Mouse (Mus musculus): ENCODE data around the gene Nop53. TPM values are rescaled to one million over a fixed set of nuclear protein-coding genes. Genes with fewer than 3 reads are reported as not detected.
A peak's percentile ranks its signal among the peaks of the same experiment; 100 is the strongest.

Gene Nop53
- polyA plus RNA-seq, 1 experiment from 2014 or later: 139 TPM

GRCm38 (mm10) chr7:15914751-15915150 lies 31.1 kb downstream of the Nop53 start:
- Histone ChIP-seq H3K4me3 (ENCODE audit: low read depth, low read length) (no peak overlapping the region), H3K9me3 (ENCODE audit: control insufficient read depth, low read length) (no peaks in the 10 kb centered on the region), H3K27ac (replicated peaks) (no peak overlapping the region), H3K4me2 (replicated peaks; ENCODE audit: low read depth) (no peak overlapping the region), H3K27me3 (ENCODE audit: control insufficient read depth, insufficient read depth, low read length) (no peaks in the 10 kb centered on the region), H3K36me3 (ENCODE audit: control insufficient read depth, insufficient read depth, low read length) (peaks cover 6% of the 10 kb centered on the region; the same call in 1 of the 2 replicates), H3K4me1 (replicated peaks; ENCODE audit: control insufficient read depth, insufficient read depth) (no peaks in the 10 kb centered on the region), H3K9ac (ENCODE audit: low read length) (no peak overlapping the region)
- 86% methylated on average over 2 of the region's 2 CpGs for WGBS
- DNase-seq (ENCODE audit: low spot score): no peak
- no peak for ATAC-seq (ENCODE audit: low FRiP score, low TSS enrichment)
- TF ChIP-seq CTCF (IDR thresholded peaks at IDR 0.05; ENCODE audit: low read depth) (no peak), EP300 (optimal IDR thresholded peaks at IDR 0.05) (no peak)

- 30% methylated on average over 2 of the region's 2 CpGs for WGBS
- ATAC-seq (ENCODE audit: low FRiP score, low TSS enrichment) (no peak), DNase-seq (ENCODE audit: low spot score) (peak; percentile 47)
- Histone ChIP-seq H3K4me2 (replicated peaks; ENCODE audit: low read depth) (no peak overlapping the region), H3K9ac (ENCODE audit: low read length) (no peak overlapping the region), H3K4me3 (ENCODE audit: low read depth, low read length) (no peak overlapping the region), H3K36me3 (ENCODE audit: control insufficient read depth, insufficient read depth, low read length) (peaks cover 6% of the 10 kb centered on the region; the same call in 1 of the 2 replicates), H3K27me3 (ENCODE audit: control insufficient read depth, insufficient read depth, low read length) (no peaks in the 10 kb centered on the region), H3K27ac (replicated peaks) (no peak overlapping the region), H3K9me3 (ENCODE audit: control insufficient read depth, low read length) (no peaks in the 10 kb centered on the region), H3K4me1 (replicated peaks; ENCODE audit: control insufficient read depth, insufficient read depth) (no peaks in the 10 kb centered on the region)
- TF ChIP-seq EP300 (optimal IDR thresholded peaks at IDR 0.05) (no peak), CTCF (IDR thresholded peaks at IDR 0.05; ENCODE audit: low read depth) (peak; percentile 81)
Observed at GRCm38 (mm10) chr7:15914252-15914651, 31.6 kb downstream of the Nop53 start.

- WGBS: 0% methylated on average over 4 of the region's 4 CpGs
- Histone ChIP-seq H3K27me3 (ENCODE audit: control insufficient read depth, insufficient read depth, low read length) (no peaks in the 10 kb centered on the region), H3K9me3 (ENCODE audit: control insufficient read depth, low read length) (no peaks in the 10 kb centered on the region), H3K9ac (ENCODE audit: low read length) (no peak overlapping the region), H3K27ac (replicated peaks) (no peak overlapping the region), H3K4me3 (ENCODE audit: low read depth, low read length) (no peak overlapping the region), H3K4me1 (replicated peaks; ENCODE audit: control insufficient read depth, insufficient read depth) (no peaks in the 10 kb centered on the region), H3K36me3 (ENCODE audit: control insufficient read depth, insufficient read depth, low read length) (no peaks in the 10 kb centered on the region), H3K4me2 (replicated peaks; ENCODE audit: low read depth) (no peak overlapping the region)
- ATAC-seq (ENCODE audit: low FRiP score, low TSS enrichment) (peak; percentile 44), DNase-seq (ENCODE audit: low spot score) (peak; percentile 73)
- TF ChIP-seq EP300 (optimal IDR thresholded peaks at IDR 0.05) (no peak), CTCF (IDR thresholded peaks at IDR 0.05; ENCODE audit: low read depth) (peak; percentile 89)
Observed at GRCm38 (mm10) chr7:15912183-15912582, 33.7 kb downstream of the Nop53 start.

- H3K36me3 ChIP-seq (ENCODE audit: control insufficient read depth, insufficient read depth, low read length): no peaks in the 10 kb centered on the region
- 81% methylated on average over 5 of the region's 5 CpGs for WGBS
- no peak for DNase-seq (ENCODE audit: low spot score)
- no peaks in the 10 kb centered on the region for H3K27me3 ChIP-seq (ENCODE audit: control insufficient read depth, insufficient read depth, low read length)
- H3K9ac ChIP-seq (ENCODE audit: low read length): no peak overlapping the region
- no peak for TF ChIP-seq CTCF (IDR thresholded peaks at IDR 0.05; ENCODE audit: low read depth)
- TF ChIP-seq EP300 (optimal IDR thresholded peaks at IDR 0.05): no peak
- H3K27ac ChIP-seq (replicated peaks): no peak overlapping the region
- no peak for ATAC-seq (ENCODE audit: low FRiP score, low TSS enrichment)
- H3K4me2 ChIP-seq (replicated peaks; ENCODE audit: low read depth): no peak overlapping the region
- H3K4me1 ChIP-seq (replicated peaks; ENCODE audit: control insufficient read depth, insufficient read depth): no peaks in the 10 kb centered on the region
- no peak overlapping the region for H3K4me3 ChIP-seq (ENCODE audit: low read depth, low read length)
- no peaks in the 10 kb centered on the region for H3K9me3 ChIP-seq (ENCODE audit: control insufficient read depth, low read length)
Observed at GRCm38 (mm10) chr7:15910521-15910920, 35.4 kb downstream of the Nop53 start.

GRCm38 (mm10) chr7:15907971-15908590 lies 37.8 kb downstream of the Nop53 start:
- no peaks in the 10 kb centered on the region for H3K9me3 ChIP-seq (ENCODE audit: control insufficient read depth, low read length)
- no peaks in the 10 kb centered on the region for H3K27me3 ChIP-seq (ENCODE audit: control insufficient read depth, insufficient read depth, low read length)
- 77% methylated on average over 8 of the region's 8 CpGs for WGBS
- no peak overlapping the region for H3K27ac ChIP-seq (replicated peaks)
- H3K36me3 ChIP-seq (ENCODE audit: control insufficient read depth, insufficient read depth, low read length): no peaks in the 10 kb centered on the region
- no peak overlapping the region for H3K4me3 ChIP-seq (ENCODE audit: low read depth, low read length)
- DNase-seq (ENCODE audit: low spot score) (no peak), ATAC-seq (ENCODE audit: low FRiP score, low TSS enrichment) (no peak)
- H3K4me2 ChIP-seq (replicated peaks; ENCODE audit: low read depth): no peak overlapping the region
- no peak for TF ChIP-seq CTCF (IDR thresholded peaks at IDR 0.05; ENCODE audit: low read depth)
- TF ChIP-seq EP300 (optimal IDR thresholded peaks at IDR 0.05): no peak
- no peaks in the 10 kb centered on the region for H3K4me1 ChIP-seq (replicated peaks; ENCODE audit: control insufficient read depth, insufficient read depth)
- H3K9ac ChIP-seq (ENCODE audit: low read length): no peak overlapping the region

GRCm38 (mm10) chr7:15906602-15907001 lies 39.3 kb downstream of the Nop53 start:
- Histone ChIP-seq H3K36me3 (ENCODE audit: control insufficient read depth, insufficient read depth, low read length) (no peaks in the 10 kb centered on the region), H3K4me3 (ENCODE audit: low read depth, low read length) (no peak overlapping the region), H3K9me3 (ENCODE audit: control insufficient read depth, low read length) (no peaks in the 10 kb centered on the region), H3K9ac (ENCODE audit: low read length) (no peak overlapping the region), H3K27me3 (ENCODE audit: control insufficient read depth, insufficient read depth, low read length) (no peaks in the 10 kb centered on the region), H3K4me2 (replicated peaks; ENCODE audit: low read depth) (no peak overlapping the region), H3K4me1 (replicated peaks; ENCODE audit: control insufficient read depth, insufficient read depth) (no peaks in the 10 kb centered on the region), H3K27ac (replicated peaks) (no peak overlapping the region)
- DNase-seq (ENCODE audit: low spot score) (no peak), ATAC-seq (ENCODE audit: low FRiP score, low TSS enrichment) (no peak)
- 67% methylated on average over 1 of the region's 1 CpGs for WGBS
- TF ChIP-seq CTCF (IDR thresholded peaks at IDR 0.05; ENCODE audit: low read depth) (no peak), EP300 (optimal IDR thresholded peaks at IDR 0.05) (no peak)
